Mouse (Mus musculus): ENCODE measurements around the gene Rfc1. TPM values are rescaled to one million over a fixed set of nuclear protein-coding genes. Genes with fewer than 3 reads are reported as not detected.
"Not testable (repeated sequence)": the region's sequence is repeated elsewhere in the genome, so short reads cannot be mapped to it uniquely, and the experiment has no call there.

Rfc1 gene
- polyA plus RNA-seq, 1 experiment from 2014 or later = 114 TPM

DNA sequence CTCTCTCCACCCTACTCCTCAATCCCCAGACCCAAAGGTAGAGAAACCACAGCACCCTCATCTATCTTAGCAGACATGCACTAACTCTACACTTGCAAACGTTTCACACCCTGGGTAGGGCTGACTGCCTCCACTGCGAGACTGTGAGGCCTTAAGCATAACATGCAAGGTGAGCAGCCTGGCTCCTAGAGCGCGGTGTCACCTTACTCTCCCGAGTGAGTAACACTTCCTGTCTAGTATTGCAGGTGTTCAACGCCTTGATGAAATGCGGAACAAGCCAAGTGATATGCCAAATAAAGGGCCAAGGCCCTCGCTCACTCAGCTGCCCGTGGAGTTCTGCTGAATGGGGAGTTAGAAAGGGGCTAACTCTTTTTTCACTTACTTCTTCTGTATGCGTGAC lies 13.3 kb downstream of the Rfc1 start:
- Histone ChIP-seq H3K4me3 (ENCODE audit: low read depth, low read length) (no peak overlapping the region), H3K4me2 (ENCODE audit: low read depth, severe bottlenecking) (no peak overlapping the region), H3K27me3 (ENCODE audit: control insufficient read depth, insufficient read depth, low read length) (no peaks in the 10 kb centered on the region), H3K36me3 (ENCODE audit: control insufficient read depth, insufficient read depth, low read length) (peaks cover 9% of the 10 kb centered on the region), H3K9me3 (ENCODE audit: control insufficient read depth, low read length) (no peaks in the 10 kb centered on the region), H3K9ac (ENCODE audit: low read length) (no peak overlapping the region), H3K4me1 (ENCODE audit: control insufficient read depth, insufficient read depth, low read length) (peaks cover 2% of the 10 kb centered on the region; the same call in 1 of the 2 replicates), H3K27ac (replicated peaks; ENCODE audit: low read depth, low read length) (peak overlapping the region; percentile 39; the same call in 1 of the 2 replicates)
- ATAC-seq (ENCODE audit: insufficient number of reproducible peaks, low FRiP score, low TSS enrichment, low read depth) = no peak
- WGBS = 67% methylated on average over 10 of the region's 10 CpGs
- peak; percentile 40 for DNase-seq (ENCODE audit: low spot score)

DNA sequence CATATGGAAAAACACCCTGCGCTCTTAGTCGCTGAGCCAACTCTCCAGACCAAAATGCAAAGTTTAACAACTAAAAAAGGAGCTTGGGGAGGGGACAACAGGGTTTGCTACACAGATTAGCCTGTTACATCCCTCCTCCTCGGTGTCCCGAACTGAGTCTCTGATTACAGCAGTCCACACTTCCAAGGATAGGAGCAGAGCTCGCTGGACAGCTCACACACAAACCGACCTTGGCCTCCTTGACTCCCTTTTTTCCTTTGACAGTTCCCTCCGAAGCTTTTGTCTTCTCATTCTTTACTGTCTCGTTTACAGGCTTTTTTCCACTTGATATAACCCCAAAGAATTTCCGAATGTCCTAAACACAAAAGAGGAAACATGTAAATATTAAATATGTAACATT lies 16.3 kb downstream of the Rfc1 start:
- WGBS = 93% methylated on average over 9 of the region's 9 CpGs
- no peak for DNase-seq (ENCODE audit: low spot score)
- no peak for ATAC-seq (ENCODE audit: insufficient number of reproducible peaks, low FRiP score, low TSS enrichment, low read depth)

DNA sequence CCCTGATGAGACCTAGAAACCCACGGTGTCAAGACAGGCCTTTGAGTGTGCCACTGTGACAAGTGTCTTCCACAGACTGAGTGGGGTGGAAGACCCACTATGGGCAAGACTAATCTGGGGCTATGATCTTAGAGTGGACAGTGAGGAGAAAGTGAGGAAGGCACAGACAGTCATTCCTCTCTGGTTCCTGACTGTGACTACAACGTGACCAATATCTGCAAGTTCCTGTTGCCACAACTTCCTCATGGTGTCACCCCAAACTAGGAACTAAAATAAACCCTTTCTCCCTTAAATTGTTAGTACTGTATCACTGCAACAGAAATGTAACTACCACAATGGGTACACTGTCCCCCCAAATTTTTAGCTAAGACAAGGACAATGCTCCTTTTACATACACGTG lies 26.6 kb downstream of the Rfc1 start:
- Histone ChIP-seq H3K27me3 (ENCODE audit: control insufficient read depth, insufficient read depth, low read length) (no peaks in the 10 kb centered on the region), H3K9ac (ENCODE audit: low read length) (no peak overlapping the region), H3K4me3 (ENCODE audit: low read depth, low read length) (no peak overlapping the region), H3K4me1 (ENCODE audit: control insufficient read depth, insufficient read depth, low read length) (no peaks in the 10 kb centered on the region), H3K9me3 (ENCODE audit: control insufficient read depth, low read length) (no peaks in the 10 kb centered on the region), H3K36me3 (ENCODE audit: control insufficient read depth, insufficient read depth, low read length) (peaks cover 13% of the 10 kb centered on the region; the same call in 1 of the 2 replicates), H3K27ac (replicated peaks; ENCODE audit: low read depth, low read length) (no peak overlapping the region), H3K4me2 (ENCODE audit: low read depth, severe bottlenecking) (no peak overlapping the region)
- DNase-seq (ENCODE audit: low spot score) = no peak
- WGBS = 98% methylated on average over 3 of the region's 3 CpGs
- no peak for ATAC-seq (ENCODE audit: insufficient number of reproducible peaks, low FRiP score, low TSS enrichment, low read depth)

More for the DNA sequence above, 16.3 kb downstream of the Rfc1 start:
- no peak overlapping the region for H3K27ac ChIP-seq (replicated peaks; ENCODE audit: low read depth, low read length)
- H3K27me3 ChIP-seq (ENCODE audit: control insufficient read depth, insufficient read depth, low read length) = no peaks in the 10 kb centered on the region
- no peaks in the 10 kb centered on the region for H3K9me3 ChIP-seq (ENCODE audit: control insufficient read depth, low read length)
- H3K4me1 ChIP-seq (ENCODE audit: control insufficient read depth, insufficient read depth, low read length) = peaks cover 2% of the 10 kb centered on the region; the same call in 1 of the 2 replicates
- peaks cover 9% of the 10 kb centered on the region for H3K36me3 ChIP-seq (ENCODE audit: control insufficient read depth, insufficient read depth, low read length)
- H3K4me2 ChIP-seq (ENCODE audit: low read depth, severe bottlenecking) = no peak overlapping the region
- H3K4me3 ChIP-seq (ENCODE audit: low read depth, low read length) = no peak overlapping the region
- no peak overlapping the region for H3K9ac ChIP-seq (ENCODE audit: low read length)

DNA sequence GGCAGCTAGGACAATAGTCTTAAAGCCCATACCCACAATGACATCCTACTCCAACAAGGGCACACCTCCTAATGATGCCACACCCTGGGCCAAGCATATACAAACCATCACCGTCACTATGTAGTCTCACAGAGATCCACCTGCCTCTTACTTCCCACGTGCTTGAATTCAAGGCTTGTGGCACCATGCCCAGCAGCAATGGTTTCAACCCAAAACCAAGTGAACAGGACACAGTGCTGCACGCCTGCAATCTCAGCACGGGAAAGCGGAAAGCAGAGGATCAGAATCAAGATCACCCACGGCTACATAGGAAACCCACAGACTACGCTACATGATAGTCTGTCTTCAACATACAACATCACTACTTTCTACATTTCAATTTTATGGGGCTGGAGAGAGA lies 27.3 kb downstream of the Rfc1 start:
- Histone ChIP-seq H3K27ac (replicated peaks; ENCODE audit: low read depth, low read length) (no peak overlapping the region), H3K4me2 (ENCODE audit: low read depth, severe bottlenecking) (no peak overlapping the region), H3K4me1 (ENCODE audit: control insufficient read depth, insufficient read depth, low read length) (no peaks in the 10 kb centered on the region), H3K27me3 (ENCODE audit: control insufficient read depth, insufficient read depth, low read length) (no peaks in the 10 kb centered on the region), H3K9ac (ENCODE audit: low read length) (no peak overlapping the region), H3K9me3 (ENCODE audit: control insufficient read depth, low read length) (no peaks in the 10 kb centered on the region), H3K36me3 (ENCODE audit: control insufficient read depth, insufficient read depth, low read length) (peaks cover 13% of the 10 kb centered on the region; the same call in 1 of the 2 replicates), H3K4me3 (ENCODE audit: low read depth, low read length) (no peak overlapping the region)
- DNase-seq (ENCODE audit: low spot score) = no peak
- whole genome bisulfite sequencing = 91% methylated on average over 7 of the region's 7 CpGs
- no peak for ATAC-seq (ENCODE audit: insufficient number of reproducible peaks, low FRiP score, low TSS enrichment, low read depth)

DNA sequence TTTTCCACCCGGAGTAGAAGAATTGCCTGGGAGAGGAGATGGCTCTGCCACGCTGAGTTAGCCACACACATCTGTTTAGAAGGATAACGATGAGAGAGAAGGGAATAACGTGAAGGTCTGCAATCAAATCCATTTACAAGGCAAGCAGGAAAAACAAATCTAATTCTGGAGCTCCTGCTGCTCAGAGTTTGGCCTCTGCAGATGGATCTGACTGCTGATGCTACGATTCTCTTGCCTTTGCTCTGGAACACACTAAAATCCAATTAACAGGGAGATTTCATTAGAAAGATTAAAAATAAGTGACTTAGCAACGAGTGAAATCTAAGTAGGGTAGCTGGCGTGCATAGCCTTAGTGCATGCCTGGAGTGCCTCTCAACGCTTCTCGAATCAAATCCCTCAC lies 30.0 kb downstream of the Rfc1 start:
- DNase-seq (ENCODE audit: low spot score) (no peak), ATAC-seq (ENCODE audit: insufficient number of reproducible peaks, low FRiP score, low TSS enrichment, low read depth) (no peak)
- WGBS = 75% methylated on average over 9 of the region's 9 CpGs
- Histone ChIP-seq H3K27me3 (ENCODE audit: control insufficient read depth, insufficient read depth, low read length) (no peaks in the 10 kb centered on the region), H3K4me3 (ENCODE audit: low read depth, low read length) (no peak overlapping the region), H3K9me3 (ENCODE audit: control insufficient read depth, low read length) (no peaks in the 10 kb centered on the region), H3K9ac (ENCODE audit: low read length) (no peak overlapping the region), H3K27ac (replicated peaks; ENCODE audit: low read depth, low read length) (no peak overlapping the region), H3K36me3 (ENCODE audit: control insufficient read depth, insufficient read depth, low read length) (peaks cover 6% of the 10 kb centered on the region; the same call in 1 of the 2 replicates), H3K4me1 (ENCODE audit: control insufficient read depth, insufficient read depth, low read length) (no peaks in the 10 kb centered on the region), H3K4me2 (ENCODE audit: low read depth, severe bottlenecking) (no peak overlapping the region)

DNA sequence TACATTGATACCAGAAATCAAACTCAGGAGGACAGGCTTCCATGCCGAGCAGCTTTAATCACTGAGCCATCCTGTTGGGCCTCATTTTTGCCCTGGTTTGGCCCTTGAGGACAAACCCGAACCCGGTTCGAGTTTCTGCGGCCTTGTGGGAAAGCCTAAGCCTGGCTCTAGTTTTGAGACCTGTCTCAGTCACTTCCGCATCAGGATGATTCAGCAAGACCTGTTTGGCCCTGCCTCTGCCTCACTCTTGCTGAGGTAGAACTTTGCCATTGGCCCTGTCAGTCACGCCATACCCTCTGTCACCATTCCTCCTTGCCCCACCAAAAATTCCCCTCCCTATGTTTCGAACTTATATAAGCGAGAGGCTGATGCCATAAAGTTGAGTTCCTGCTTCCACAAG lies 35.3 kb downstream of the Rfc1 start:
- DNase-seq (ENCODE audit: low spot score) = no peak
- Histone ChIP-seq H3K36me3 (ENCODE audit: control insufficient read depth, insufficient read depth, low read length) (peaks cover 5% of the 10 kb centered on the region; the same call in 1 of the 2 replicates), H3K27ac (replicated peaks; ENCODE audit: low read depth, low read length) (no peak overlapping the region), H3K27me3 (ENCODE audit: control insufficient read depth, insufficient read depth, low read length) (no peaks in the 10 kb centered on the region), H3K4me2 (ENCODE audit: low read depth, severe bottlenecking) (no peak overlapping the region), H3K9me3 (ENCODE audit: control insufficient read depth, low read length) (no peaks in the 10 kb centered on the region), H3K9ac (ENCODE audit: low read length) (no peak overlapping the region), H3K4me3 (ENCODE audit: low read depth, low read length) (no peak overlapping the region), H3K4me1 (ENCODE audit: control insufficient read depth, insufficient read depth, low read length) (no peaks in the 10 kb centered on the region)
- WGBS = 93% methylated on average over 9 of the region's 9 CpGs
- no peak for ATAC-seq (ENCODE audit: insufficient number of reproducible peaks, low FRiP score, low TSS enrichment, low read depth)

DNA sequence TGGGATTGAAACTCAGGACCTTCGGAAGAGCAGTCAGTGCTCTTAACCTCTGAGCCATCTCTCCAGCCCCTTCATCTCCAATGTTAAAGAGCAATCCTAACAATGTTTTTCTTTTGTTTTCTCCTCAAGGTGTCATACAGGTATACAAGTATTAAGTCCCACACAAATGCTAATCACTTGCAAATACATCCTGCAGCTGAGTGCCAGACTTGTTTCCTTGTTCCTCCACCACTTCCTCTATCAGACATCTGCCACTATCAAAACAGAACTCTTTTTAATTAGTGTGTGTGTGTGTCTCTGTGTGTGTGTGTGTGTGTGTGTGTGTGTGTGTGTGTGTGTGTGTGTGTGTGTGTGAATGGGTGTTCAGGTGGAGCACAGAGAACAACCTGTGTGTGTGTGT lies 35.8 kb downstream of the Rfc1 start:
- not testable (repeated sequence) for ATAC-seq (ENCODE audit: insufficient number of reproducible peaks, low FRiP score, low TSS enrichment, low read depth); H3K9ac ChIP-seq (ENCODE audit: low read length)

DNA sequence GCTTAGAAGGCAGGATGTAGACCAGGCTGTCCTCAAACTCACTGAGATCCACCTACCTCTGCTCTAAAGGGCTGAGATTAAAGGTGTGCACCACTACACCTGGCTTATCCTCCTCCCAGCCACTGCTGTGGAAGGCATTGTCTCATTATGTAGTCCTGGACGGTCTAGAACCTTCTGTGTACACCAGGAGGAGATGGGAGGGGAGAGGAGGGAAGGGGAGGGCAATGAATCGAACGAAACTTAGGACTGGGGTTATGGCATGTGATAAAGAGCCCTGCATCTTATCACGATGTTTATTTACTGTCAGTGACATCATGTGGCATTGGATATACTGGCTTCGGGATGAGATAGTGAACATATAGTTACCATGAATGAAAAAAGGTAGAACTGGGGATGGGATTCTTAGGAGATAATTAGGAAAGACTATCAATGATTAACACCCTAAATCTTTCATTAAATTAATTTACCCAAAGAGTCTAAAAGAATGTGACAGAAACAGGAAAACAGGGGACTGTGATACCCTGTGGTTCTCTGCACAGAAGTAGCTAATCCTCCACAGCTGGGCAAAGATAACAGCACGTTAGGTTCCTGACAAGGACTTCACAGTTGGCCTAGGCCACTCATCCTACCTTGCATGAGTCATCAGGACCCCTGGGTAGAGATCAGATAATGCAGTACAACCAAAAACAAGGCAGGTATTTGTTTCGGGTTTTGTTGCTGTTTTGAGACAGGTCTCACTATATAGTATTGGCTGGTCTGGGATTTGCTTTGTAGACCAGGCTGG lies 37.1 kb downstream of the Rfc1 start:
- WGBS = 88% methylated on average over 7 of the region's 7 CpGs
- no peak overlapping the region for H3K9ac ChIP-seq (ENCODE audit: low read length)

More for the DNA sequence above, 35.8 kb downstream of the Rfc1 start:
- H3K4me1 ChIP-seq (ENCODE audit: control insufficient read depth, insufficient read depth, low read length); DNase-seq (ENCODE audit: low spot score); H3K9me3 ChIP-seq (ENCODE audit: control insufficient read depth, low read length); H3K27ac ChIP-seq (replicated peaks; ENCODE audit: low read depth, low read length); H3K4me2 ChIP-seq (ENCODE audit: low read depth, severe bottlenecking); H3K27me3 ChIP-seq (ENCODE audit: control insufficient read depth, insufficient read depth, low read length); H3K36me3 ChIP-seq (ENCODE audit: control insufficient read depth, insufficient read depth, low read length); H3K4me3 ChIP-seq (ENCODE audit: low read depth, low read length): not testable (repeated sequence)
- 97% methylated on average over 1 of the region's 1 CpGs for WGBS

More for the DNA sequence above, 37.1 kb downstream of the Rfc1 start:
- DNase-seq (ENCODE audit: low spot score) = no peak
- Histone ChIP-seq H3K4me1 (ENCODE audit: control insufficient read depth, insufficient read depth, low read length) (no peaks in the 10 kb centered on the region), H3K9me3 (ENCODE audit: control insufficient read depth, low read length) (no peaks in the 10 kb centered on the region), H3K4me2 (ENCODE audit: low read depth, severe bottlenecking) (no peak overlapping the region), H3K4me3 (ENCODE audit: low read depth, low read length) (no peak overlapping the region), H3K36me3 (ENCODE audit: control insufficient read depth, insufficient read depth, low read length) (peaks cover 8% of the 10 kb centered on the region; the same call in 1 of the 2 replicates), H3K27ac (replicated peaks; ENCODE audit: low read depth, low read length) (no peak overlapping the region), H3K27me3 (ENCODE audit: control insufficient read depth, insufficient read depth, low read length) (no peaks in the 10 kb centered on the region)
- no peak for ATAC-seq (ENCODE audit: insufficient number of reproducible peaks, low FRiP score, low TSS enrichment, low read depth)
